Mouse (Mus musculus): ENCODE measurements around the gene Ugt1a6b.

DNA sequence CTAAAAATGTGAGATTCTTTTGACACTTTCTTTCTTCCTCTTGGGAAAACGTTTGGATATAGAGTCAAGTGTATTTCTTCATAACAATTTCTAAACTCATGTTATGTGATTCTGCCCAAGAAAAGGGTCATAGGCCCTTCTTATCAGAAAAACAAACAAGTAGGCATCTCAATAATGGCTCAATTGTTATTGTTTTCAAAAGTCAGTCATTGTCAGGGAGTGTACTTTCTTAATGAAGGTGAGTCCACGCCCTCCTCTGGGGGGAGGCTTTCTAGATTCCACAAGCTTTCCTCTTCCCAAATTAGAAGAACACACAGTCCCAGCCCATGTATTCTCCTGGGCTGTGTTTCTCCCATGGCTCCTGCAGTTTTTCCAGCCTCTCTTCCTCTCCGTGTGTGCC, 15.5 kb upstream of the Ugt1a6b start, which contains the start of gene Ugt1a8:
- TF ChIP-seq CTCF (IDR thresholded peaks at IDR 0.05; ENCODE audit: low read depth): no peak
- TF ChIP-seq EP300 (optimal IDR thresholded peaks at IDR 0.05): no peak
